Mouse (Mus musculus) neutrophil, adult 5-6 weeks (primary cell): ENCODE results near the gene Adamts17. TPM values are rescaled to one million over a fixed set of nuclear protein-coding genes. Genes with fewer than 3 reads are reported as not detected.

Source experiments
- ATAC-seq: fragments of 151-379, 151-347 bp; 2 replicates; pipeline ENCODE4 v1.8.0; 2017; ENCODE audit warnings: mild to moderate bottlenecking, moderate TSS enrichment; ENCODE audit not compliant: insufficient number of reproducible peaks, poor library complexity, low FRiP score, severe bottlenecking; ENCODE audit errors: extremely low read depth
- total RNA-seq: library from RNA; stranded (forward); fragments of 200-1000 nt; gene quantifications from 2 replicates; pipeline ENCODE4 v1.2.3, GENCODE M21; 2017

Adamts17 gene
- not detected in 2 replicates for total RNA-seq

DNA sequence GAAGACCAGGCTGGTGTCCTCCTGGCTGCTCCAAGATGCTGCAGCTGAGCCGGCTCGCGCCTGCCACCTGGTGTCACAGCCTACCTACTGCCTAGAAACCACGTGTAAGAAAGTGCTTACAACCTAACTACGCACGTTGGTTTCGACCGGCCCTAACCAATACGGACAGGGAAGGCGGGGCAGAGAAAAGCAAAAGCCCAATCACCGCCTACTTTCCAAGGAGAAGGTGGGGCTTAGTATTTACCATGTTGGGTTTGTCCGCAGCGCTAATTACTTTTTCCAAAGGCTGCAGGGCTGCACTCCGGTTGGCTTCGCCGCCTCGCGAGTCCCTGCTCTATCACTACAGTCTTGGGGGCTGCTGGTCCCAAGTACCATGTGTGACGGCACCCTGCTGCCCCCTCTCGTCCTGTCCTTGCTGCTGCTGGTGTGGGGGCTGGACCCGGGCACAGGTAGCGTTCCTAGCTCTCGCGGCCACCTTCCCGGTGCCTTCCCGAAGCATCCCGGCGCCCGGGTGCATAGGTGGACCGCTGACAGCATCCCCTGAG, at the start of gene Adamts17:
Gene Adamts17 (plus strand): TSS at position 273 of the 545 bp plus-strand sequence.
- peak; percentile 82 for ATAC-seq

DNA sequence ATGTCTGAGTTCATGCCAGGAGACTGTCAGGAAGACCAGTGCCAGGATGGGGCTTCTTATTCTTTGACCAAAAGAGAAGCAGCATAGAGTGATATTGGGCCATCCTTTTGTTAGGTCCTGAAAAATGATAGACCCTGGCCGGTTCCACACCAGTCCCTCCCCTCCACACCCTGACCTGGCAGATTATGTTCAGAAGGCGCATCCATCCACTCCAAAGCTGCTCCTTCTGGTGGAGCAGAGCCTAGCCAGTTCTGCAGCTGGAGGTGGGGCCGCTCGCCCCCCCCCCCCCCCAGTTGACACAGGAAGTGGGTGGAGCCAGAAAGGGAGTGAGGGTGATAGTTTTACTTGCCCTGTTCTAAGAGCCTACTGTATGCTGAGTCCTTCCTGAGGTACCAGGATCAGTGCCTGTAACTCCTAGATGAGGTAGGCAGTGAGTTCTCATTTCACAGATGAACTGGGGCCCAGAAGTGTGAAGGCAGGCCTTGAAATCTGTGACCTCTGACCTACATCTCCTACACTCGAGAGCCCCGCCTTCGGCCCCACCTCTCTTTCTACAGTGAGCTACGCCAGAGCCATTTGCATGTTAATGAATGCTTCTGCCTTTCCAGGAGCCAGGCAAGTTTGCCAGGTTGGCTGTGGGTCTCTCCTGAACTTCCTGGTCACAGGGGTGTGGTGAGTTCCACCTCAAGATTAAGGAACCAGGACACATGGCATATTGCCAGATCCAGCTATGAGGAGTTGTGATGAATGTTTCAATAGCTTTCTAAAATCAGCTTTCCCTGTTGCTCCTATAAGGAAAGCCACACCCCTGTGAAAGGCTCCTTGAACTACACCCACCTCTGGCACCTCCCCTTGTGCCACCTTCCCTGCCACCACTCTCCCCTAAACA, 49.4 kb upstream of the Adamts17 start:
- no peak for ATAC-seq

DNA sequence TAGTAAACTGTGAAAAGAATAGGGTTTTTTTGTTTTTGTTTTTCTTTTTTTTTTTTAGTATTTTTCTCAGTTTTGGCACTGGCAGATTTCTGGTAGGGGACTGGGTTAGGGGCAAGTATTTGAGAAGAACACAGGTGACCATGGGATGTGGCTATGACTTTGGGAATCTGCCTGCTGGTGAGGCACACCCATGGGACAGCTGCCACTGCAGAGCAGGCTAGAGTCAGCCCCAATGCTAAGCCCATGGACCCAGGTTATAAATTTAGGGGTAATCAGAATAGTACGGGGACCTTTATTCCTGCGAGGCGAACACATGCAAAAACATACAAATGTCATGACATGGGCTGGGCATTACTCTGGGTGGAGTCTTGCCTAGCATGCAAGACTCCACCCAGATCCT, 48.5 kb upstream of the Adamts17 start:
- no peak for ATAC-seq

DNA sequence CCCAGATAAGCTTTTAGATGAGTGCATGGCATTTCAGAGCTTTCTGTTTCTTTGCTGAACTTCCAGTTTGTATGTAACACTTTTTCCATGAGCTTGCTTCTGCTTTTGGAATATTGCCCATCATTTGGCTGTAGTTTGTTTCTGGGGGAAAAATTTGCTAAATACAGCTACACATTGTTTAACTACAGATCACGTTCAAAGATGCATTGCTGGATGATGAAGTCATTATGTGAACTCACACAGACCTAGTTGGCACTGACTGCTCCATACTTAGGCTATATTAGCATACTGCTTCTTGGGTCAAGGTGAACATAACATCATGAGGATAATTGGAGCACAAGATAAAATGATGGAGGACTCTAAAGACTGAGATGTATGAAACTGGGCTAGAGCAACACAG, 42.6 kb upstream of the Adamts17 start:
- ATAC-seq, result no peak

GRCm38 (mm10) chr7:66797345-66797744, 42.2 kb upstream of the Adamts17 start:
- no peak for ATAC-seq

- no peak for ATAC-seq
These were observed 40.7 kb upstream of the Adamts17 start for GRCm38 (mm10) chr7:66798826-66799225.

DNA sequence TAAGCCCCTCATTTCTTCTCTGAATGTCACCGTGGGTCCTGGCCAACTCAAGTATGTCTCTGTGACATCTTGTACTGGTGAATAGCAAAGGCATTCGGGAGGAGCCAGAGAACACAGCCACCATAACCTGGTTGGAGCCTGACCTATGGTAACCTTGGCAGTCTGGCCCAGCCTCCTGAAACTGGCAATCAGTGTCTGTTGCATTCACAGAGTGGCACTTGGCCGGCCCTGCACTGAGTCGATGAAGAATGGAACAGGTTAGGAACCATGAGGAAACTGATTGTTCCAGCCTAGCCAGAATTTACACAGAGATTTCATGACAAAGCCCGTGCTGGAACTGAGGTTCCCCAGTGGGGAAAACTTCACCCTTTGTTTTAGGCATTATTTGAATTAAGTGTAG, 38.8 kb upstream of the Adamts17 start:
- no peak for ATAC-seq

- no peak for ATAC-seq
These were observed 37.8 kb upstream of the Adamts17 start for GRCm38 (mm10) chr7:66801785-66802184.

DNA sequence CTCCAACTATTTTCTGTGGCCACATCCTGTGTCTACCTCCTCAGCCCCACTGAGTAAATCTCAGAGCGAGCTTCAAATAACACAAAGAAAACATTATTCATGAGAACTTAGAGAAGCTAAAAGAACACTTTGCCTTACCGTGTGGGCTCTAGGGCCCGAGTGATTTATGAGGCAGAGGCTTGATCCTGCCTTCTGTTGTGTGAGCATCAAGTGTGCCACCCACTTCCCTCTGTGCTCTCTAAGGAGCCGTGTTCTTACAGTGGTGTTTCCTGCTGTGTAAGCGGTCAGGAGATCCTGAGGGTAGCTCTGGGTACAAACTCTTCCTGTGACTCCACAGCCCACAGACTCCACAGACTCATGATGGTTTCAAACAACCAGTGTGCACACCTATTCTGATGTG, 35.7 kb upstream of the Adamts17 start:
- no peak for ATAC-seq

- no peak for ATAC-seq
These were observed 32.7 kb upstream of the Adamts17 start for GRCm38 (mm10) chr7:66806801-66807200.

- ATAC-seq, result no peak
These were observed 29.1 kb upstream of the Adamts17 start for GRCm38 (mm10) chr7:66810436-66810835.

GRCm38 (mm10) chr7:66811294-66811693, 28.2 kb upstream of the Adamts17 start:
- ATAC-seq, result no peak

GRCm38 (mm10) chr7:66812289-66812688, 27.2 kb upstream of the Adamts17 start:
- no peak for ATAC-seq

GRCm38 (mm10) chr7:66812737-66813136, 26.8 kb upstream of the Adamts17 start:
- no peak for ATAC-seq

DNA sequence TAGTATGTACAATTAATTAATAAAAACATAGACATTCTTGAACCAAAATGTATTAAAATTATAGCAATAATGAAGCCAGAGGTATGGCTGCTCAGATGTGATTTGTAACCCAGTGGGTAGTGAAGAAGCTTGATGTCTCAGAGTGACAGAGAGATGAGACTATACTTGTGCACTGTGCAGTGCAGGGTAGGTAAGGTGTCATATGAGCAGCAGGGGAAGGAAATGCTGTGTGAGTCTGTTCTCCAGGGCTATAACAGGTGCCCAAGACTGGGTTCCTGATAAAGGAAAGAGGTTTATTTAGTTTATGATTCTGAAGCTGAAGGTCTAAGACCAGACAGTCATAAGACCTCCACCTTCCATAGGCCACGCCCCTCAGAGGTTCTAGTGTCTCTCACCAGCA, 26.4 kb upstream of the Adamts17 start:
- ATAC-seq, result no peak

DNA sequence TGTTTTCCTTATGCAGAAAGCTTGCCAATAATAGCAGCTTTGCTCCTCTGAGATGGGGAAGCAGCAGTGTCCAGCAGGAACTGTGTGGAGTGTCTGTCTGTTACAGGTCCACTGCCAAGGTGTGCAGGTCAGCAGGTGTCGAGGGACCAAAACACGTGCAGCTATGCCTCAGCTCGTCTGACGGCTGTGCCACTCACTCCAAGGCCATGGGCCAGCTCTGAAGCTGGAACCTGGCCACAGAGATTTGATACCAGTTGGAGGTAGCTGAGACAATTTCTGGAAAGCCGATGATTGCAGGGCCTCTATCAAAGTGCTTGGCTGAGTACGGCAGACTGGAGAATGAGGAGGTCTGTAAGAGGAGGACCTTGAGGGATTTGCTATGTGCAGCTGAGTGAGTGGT, 24.0 kb upstream of the Adamts17 start:
- ATAC-seq, result no peak

GRCm38 (mm10) chr7:66820034-66820433, 19.5 kb upstream of the Adamts17 start:
- ATAC-seq, result no peak

DNA sequence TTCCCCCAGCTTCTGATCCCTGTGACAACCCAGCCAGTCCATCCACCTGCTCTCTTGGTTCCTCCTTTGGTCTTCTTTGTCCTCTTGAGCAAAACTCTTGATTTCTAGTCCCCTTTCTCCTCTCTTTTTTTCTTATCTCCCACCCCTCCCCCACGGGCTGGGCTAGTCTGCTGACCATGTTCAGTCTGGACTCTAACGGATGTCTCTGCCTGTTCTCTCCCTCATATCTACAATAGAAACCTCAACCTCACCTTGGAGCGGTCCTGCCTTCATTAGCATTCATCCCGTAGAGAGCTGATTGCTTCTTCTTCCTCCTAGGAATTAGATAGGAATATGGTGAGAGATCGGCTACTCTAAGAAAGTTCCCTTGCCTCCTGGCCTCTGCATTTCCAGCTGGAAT, 8.7 kb upstream of the Adamts17 start:
- ATAC-seq, result no peak

DNA sequence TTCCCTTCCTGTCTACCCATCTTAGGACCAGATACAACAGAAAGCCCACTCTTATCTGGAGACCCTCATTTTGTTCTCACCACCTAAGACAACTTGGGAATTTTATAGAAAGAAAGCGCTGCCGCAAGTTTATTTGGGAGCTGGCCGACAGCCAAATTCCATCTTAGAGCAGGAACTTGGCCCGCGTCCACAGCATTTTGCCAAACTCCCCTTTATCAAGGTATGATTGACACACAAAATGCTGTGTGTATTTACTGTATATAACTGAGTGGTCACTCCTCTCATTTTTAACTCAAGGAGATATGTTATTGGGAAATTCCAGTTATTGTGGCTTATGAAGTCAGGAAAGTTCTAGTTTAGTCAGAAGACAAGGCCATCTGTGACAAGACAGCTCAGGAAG, 8.2 kb upstream of the Adamts17 start:
- ATAC-seq, result no peak

GRCm38 (mm10) chr7:66840008-66840719, 629 bp downstream of the Adamts17 start:
- no peak for ATAC-seq
